Mouse (Mus musculus) megakaryocyte, adult 5-6 weeks (primary cell): ENCODE data around the gene Rhbdd3. TPM values are rescaled to one million over a fixed set of nuclear protein-coding genes. Genes with fewer than 3 reads are reported as not detected.
A peak's percentile ranks its signal among the peaks of the same experiment; 100 is the strongest.
"Not testable (repeated sequence)": the region's sequence is repeated elsewhere in the genome, so short reads cannot be mapped to it uniquely, and the experiment has no call there.

Experiments used
- ATAC-seq: 2 replicates; pipeline ENCODE4 v1.8.0; 2016; ENCODE audit warnings: mild to moderate bottlenecking, inconsistent platforms; ENCODE audit not compliant: poor library complexity, severe bottlenecking
- total RNA-seq, 2 experiments: library from RNA; stranded (forward) in 1 of 2; stranded (reverse) in 1 of 2; fragments of 153-499, 151-499 nt in 1 of 2; fragments of 221-1000, 200-1000 nt in 1 of 2; gene quantifications; 2 replicates each; pipeline versions ENCODE4 v1.2.3 to v1.2.4; 2015 to 2017

Rhbdd3 gene
- total RNA-seq, 2 experiments from 2014 or later: 2.6 to 14.5 TPM

DNA sequence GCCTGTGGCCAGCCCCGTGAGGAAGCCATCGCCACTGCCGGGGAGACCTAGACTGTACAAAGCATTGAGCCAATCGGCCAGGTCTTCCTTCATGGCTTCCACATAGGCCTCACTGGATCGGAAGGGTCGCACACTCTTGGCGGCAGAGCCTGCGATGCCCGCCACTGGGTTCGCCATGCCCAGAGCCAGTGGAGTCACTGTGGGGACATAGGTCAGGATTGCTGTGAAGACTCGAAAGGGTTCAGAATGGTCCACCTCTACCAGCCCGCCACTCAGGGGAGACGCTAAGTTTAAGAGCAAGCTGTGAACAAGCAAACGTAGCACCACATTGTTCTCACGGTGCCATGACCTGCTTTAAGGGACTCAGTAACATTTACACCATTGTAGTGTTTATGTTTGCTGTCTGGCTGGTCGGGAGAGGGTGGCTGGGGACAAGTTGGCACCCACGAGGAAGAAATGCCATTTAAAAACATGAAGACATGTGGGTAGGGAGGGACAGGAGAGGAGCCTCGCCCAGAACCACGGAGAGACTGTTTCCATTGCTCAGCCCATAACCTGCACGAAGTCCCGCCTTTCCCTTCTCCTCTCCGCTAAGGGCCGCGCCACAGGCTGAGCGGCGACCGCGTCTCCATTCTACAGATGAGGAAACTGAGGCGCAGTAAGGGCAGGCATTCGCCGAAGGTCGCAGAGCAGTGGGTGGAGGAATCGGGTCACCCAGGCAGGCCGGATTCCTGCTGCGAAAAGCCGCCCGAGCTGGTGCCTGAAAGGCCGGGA, 34.3 kb upstream of the Rhbdd3 start:
- ATAC-seq: no peak

- peak; percentile 64 for ATAC-seq
Observed at GRCm38 (mm10) chr11:5065056-5065821, 33.5 kb upstream of the Rhbdd3 start, which contains the start of gene Gas2l1. Gene Gas2l1, minus strand, starts transcription at chr11:5065327.

DNA sequence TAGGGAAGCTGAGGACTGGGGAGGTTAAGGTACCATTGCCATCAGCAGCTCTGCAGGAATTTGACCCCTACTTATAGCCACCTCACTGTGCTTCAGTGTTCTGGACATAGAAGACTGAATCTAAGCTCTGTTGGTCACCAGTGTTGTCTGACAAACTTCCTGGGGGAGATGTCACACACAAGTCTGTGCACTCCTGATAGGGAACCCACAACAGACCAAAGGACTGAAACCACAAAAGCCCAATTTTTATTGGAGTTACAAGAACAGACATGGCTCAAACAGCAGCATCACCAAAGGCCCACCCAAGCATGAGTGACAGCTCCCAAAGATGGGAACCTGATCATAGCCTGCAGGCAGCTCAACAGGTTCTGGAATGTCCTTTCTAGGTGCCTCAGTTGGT, 31.7 kb upstream of the Rhbdd3 start:
- ATAC-seq: no peak

DNA sequence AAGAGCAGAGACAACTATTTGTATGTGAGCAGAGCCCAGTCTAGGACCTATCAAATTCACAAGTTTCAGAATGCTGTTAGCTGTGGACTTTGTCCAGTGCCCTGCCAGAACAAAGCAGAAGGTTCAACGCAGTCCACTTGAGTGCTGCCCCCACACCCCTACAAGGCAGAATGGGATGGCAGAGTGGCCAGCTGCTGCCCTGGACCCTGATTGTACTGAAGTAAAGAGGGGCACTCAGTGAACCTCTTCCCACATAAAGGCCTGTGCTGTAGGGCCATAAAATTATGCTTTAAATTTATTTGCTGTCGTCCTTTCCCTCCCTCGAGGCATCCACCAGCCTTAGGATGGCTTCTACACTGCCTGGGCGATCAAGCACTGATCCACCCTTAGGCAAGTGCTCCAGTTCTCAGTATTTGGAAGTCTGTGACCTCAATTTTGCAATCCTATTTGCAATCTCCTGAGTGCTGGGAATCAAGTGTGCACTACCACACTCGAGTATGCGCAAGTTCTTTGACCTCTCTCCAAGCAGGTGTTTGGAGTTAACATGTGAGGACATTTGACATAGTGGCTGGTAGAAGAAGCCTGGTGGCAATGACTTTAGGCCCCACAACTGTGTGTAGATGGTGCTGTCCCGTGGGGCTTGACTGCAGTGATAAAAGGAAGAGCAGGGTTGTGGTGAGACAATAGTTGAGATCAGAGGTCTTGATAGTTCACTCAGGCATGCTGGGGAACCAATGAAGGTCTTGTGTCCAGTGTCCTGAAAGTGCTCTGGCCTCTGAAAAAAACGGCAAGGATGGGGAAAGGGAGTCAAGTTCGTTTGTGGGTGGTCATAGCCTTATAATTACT, 30.4 kb upstream of the Rhbdd3 start:
- ATAC-seq: no peak

DNA sequence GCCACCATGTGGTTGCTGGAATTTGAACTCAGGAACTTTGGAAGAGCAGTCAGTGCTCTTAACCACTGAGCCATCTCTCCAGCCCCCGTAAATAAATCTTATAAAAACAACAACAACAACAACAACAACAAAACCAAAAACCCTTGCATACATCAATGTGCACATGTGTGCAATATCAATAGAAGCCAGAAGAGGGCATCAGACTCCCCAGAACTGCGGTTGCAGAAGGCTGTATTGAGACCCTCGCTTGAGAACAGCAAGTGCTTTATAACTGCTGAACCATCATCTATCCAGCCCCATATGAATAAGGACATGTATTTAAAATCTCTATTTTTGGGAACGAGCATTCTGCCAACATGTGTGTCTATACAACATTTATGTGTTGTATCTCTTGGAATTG, 23.8 kb upstream of the Rhbdd3 start:
- no peak for ATAC-seq

- no peak for ATAC-seq
Observed at GRCm38 (mm10) chr11:5075760-5076159, 23.0 kb upstream of the Rhbdd3 start.

- ATAC-seq: not testable (repeated sequence)
Observed at GRCm38 (mm10) chr11:5076843-5077242, 21.9 kb upstream of the Rhbdd3 start.

DNA sequence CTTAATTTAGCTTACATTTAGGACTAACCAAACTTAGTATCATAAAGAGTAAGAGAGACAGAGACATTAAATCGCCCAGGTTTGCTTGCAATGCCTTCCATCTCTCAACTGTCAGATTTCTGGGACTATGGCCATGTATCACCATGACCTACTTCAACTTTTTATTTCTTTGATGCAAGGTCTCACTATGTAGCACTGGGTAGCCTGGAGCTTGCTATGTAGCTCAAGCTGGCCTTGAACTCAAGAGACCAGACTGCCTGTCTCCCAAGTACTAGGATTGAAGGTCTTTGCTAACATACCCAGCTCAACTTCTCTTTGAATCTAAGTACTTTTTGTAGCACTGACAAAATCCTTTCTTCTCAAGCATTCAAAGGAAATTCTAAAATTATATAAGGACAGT, 9.6 kb upstream of the Rhbdd3 start:
- ATAC-seq: no peak

GRCm38 (mm10) chr11:5091706-5092105, 7.0 kb upstream of the Rhbdd3 start:
- ATAC-seq: peak; percentile 45; the same call in 1 of the 2 replicates

- ATAC-seq: no peak
Observed at GRCm38 (mm10) chr11:5095877-5096276, 2.8 kb upstream of the Rhbdd3 start.

DNA sequence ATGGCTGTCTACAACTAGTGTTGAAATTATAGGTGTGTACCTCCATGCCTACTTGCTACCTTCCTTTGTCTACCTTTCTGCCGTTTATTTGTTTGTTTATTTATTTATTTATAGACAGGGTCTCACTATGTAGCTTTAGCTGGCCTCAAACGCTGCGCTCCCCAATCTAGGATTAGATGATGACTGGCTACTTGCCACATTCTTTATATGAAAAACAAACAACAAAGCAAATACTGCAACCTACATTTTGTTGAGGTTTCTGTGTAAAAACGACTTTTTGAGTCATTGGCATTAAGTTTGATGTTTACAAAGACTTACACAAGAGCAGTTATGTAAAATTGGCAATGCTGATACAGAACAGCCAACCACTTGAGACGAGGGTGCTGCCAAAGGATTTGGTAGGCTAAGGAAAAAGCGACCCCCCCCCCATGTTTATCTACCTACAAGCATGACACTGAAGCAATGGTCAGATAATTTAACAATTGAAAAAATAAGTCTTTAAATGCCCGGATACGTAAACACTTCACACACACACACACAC, 2.2 kb upstream of the Rhbdd3 start:
- no peak for ATAC-seq

GRCm38 (mm10) chr11:5098035-5098735, 541 bp upstream of the Rhbdd3 start:
- ATAC-seq: no peak

- ATAC-seq: peak; percentile 61
Observed at GRCm38 (mm10) chr11:5099576-5100183, 954 bp downstream of the Rhbdd3 start.

- no peak for ATAC-seq
Observed at GRCm38 (mm10) chr11:5100283-5100682, 1.6 kb downstream of the Rhbdd3 start.

DNA sequence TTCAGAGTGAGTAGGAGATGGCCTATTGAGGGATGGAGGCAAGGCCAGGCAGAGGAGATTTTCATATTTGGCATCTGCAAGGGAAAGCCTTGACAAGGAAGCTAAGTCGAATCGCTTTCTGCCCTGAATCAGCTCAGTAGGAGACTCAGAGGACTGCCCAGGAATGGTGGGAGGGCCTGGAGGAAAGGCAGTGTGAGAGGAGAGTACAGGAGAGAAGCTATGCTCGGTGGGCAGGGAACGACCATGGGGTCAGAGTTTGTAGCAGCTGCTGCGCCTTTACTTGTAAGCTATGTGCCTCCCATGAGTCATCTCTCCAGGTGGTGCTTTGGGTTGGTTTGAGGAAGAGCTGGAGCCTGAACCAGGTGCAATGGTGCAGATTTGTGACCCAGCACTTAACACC, 2.1 kb downstream of the Rhbdd3 start:
- ATAC-seq: no peak

- no peak for ATAC-seq
Observed at GRCm38 (mm10) chr11:5101641-5102040, 2.9 kb downstream of the Rhbdd3 start.

DNA sequence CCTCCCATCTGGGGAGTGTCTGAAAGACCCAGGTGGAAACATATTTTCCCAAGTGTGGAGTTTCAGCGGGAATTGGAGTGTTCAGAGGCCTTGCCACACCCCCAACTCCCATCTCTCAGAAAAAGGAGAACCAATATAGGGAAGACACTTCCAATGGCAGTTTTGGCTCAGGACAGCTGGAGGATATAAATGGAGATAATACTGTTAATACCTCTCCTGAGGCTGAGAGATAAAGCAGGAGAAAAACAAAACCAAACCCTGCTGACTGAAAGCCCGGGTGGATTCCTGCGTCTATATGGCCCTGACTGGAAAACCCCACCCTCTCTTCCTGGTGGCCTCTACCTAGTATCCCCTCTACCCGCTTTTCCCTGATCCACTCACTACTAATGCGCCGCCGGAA, 3.7 kb downstream of the Rhbdd3 start:
- no peak for ATAC-seq

DNA sequence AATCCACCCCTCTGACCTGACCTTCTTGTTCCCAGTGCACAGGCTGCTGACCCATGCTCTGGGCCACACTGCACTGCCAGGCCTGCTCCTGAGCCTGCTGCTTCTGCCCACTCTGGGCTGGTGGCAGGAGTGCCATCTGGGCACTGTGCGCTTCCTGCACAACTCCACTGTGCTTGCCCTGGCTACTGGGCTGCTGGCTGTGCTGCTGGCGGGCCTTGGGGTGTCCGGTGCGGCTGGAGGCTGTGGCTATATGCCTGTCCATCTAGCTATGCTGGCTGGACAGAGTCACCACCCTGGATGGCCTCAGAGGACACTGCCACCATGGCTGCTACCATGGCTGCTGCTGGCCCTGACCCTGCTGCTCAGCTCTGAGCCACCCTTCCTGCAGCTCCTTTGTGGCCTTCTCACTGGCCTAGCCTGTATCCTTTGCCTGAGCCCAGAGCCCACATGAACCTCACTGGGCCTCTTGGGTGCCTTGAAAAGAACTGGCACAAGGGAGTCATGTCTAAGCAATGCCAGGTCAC, 5.3 kb downstream of the Rhbdd3 start:
- ATAC-seq: no peak

- no peak for ATAC-seq
Observed at GRCm38 (mm10) chr11:5109441-5109840, 10.7 kb downstream of the Rhbdd3 start.

- no peak for ATAC-seq
Observed at GRCm38 (mm10) chr11:5113645-5114044, 14.9 kb downstream of the Rhbdd3 start.
